Mouse (Mus musculus) neural tube, embryonic 11.5 days (tissue): ENCODE measurements around the gene Srebf2. TPM values are rescaled to one million over a fixed set of nuclear protein-coding genes. Genes with fewer than 3 reads are reported as not detected.
"Not testable (repeated sequence)": the region's sequence is repeated elsewhere in the genome, so short reads cannot be mapped to it uniquely, and the experiment has no call there.

Experiments used
- ATAC-seq: fragments of 200-750 bp; cut with Nextera tagmentation; 2 replicates; pipeline ENCODE4 v1.8.0; 2017; ENCODE audit warnings: moderate number of reproducible peaks, mild to moderate bottlenecking, moderate TSS enrichment, moderate library complexity; ENCODE audit not compliant: insufficient read depth, low FRiP score, low TSS enrichment
- DNase-seq: peaks from one replicate; pipeline ENCODE4 v3.0.0-alpha.2; 2015; ENCODE audit warnings: low spot score
- H3K27ac ChIP-seq: fragments of 300-500 bp; sonication (generic); 2 replicates; pipeline ENCODE4 v1.5.1; 2014; ENCODE audit warnings: low read depth, mild to moderate bottlenecking, low read length
- H3K27me3 ChIP-seq: fragments of 300-500 bp; sonication (generic); 2 replicates; pipeline ENCODE4 v1.6.1; 2014; ENCODE audit warnings: mild to moderate bottlenecking, low read length, mixed read lengths; ENCODE audit not compliant: control insufficient read depth, insufficient read depth
- H3K36me3 ChIP-seq: fragments of 300-500 bp; sonication (generic); 2 replicates; pipeline ENCODE4 v1.6.1; 2014; ENCODE audit warnings: mild to moderate bottlenecking, low read length, moderate library complexity, mixed read lengths; ENCODE audit not compliant: control insufficient read depth, insufficient read depth
- H3K4me1 ChIP-seq: fragments of 300-500 bp; sonication (generic); 2 replicates; pipeline ENCODE4 v1.6.1; 2014; ENCODE audit warnings: low read length, mixed read lengths; ENCODE audit not compliant: control insufficient read depth, insufficient read depth
- H3K4me2 ChIP-seq: fragments of 300-500 bp; sonication (generic); 2 replicates; pipeline ENCODE4 v1.6.1; 2014; ENCODE audit warnings: low read depth, mild to moderate bottlenecking, moderate library complexity
- H3K4me3 ChIP-seq: fragments of 300-500 bp; sonication (generic); 2 replicates; pipeline ENCODE4 v1.5.1; 2014; ENCODE audit warnings: low read depth, low read length
- H3K9ac ChIP-seq: fragments of 300-500 bp; sonication (generic); 2 replicates; pipeline ENCODE4 v1.6.1; 2014; ENCODE audit warnings: mild to moderate bottlenecking, low read length
- H3K9me3 ChIP-seq: fragments of 300-500 bp; sonication (generic); 2 replicates; pipeline ENCODE4 v1.6.1; 2016; ENCODE audit warnings: low read length; ENCODE audit not compliant: control insufficient read depth
- WGBS: fragments of 180-500 bp; shearing (Covaris S2); extraction: QIAGEN DNeasy Blood & Tissue Kit; methylation state at CpG from one replicate; pipeline ENCODE4 v1.1.7; 2014; 5-methylcytosine and 5-hydroxymethylcytosine counted together
- polyA plus RNA-seq: library from polyadenylated mRNA; unstranded; fragments of >200 nt; fragmentation: Nextera tagmentation; extraction: Ambion mirVana; gene quantifications from 2 replicates; pipeline ENCODE4 v1.2.1, GENCODE M21; 2014

Gene Srebf2
- 179 and 195 TPM in 2 replicates for polyA plus RNA-seq

DNA sequence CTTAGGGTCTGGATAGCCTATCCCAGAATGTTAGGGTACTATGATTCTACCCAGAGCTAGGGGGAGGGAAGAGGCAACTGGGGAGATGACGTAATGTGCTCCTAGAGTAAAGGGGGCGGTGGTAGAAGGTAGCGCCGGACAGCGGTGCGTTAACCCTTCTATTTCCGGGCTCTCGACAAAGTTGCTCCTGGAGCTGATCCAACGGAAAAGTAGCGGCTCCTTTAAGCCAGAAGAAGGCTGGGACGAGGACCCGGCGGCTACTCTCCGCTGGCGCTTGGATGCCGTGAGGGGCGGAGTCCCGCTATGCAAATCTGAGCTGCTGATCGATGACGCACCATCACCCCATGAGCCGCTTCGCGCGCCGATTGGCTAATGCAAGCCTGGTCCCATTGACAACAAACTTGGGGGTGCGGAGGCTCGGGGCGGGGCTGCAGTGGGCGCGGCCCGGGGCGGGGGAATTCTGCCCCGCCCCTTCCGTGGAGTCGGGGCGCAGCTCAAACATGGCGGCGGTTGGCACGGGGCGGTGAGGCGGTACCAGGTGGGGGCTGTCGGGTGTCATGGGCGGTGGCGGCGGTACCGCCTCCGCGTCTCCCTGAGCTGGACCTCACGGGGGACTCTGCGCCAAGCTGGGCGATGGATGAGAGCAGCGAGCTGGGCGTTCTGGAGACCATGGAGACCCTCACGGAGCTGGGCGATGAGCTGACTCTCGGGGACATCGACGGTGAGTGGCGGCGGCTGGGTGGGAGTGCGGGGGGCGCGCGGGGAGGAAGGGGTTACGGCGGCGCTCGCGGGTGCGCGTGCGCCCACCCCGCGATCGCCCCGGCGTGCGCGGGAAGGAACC is at the start of gene Srebf2:
Srebf2 (plus strand) TSS at position 412 of the 841 bp plus-strand sequence.
- H3K4me2 ChIP-seq, result peak within 1 kb of the TSS; percentile 76
- no peaks in the 10 kb centered on the region for H3K36me3 ChIP-seq
- H3K27ac ChIP-seq, result peak within 1 kb of the TSS; percentile 94
- WGBS, result under 1% methylated on average over 72 of the region's 79 CpGs
- ATAC-seq (peak; percentile 96), DNase-seq (peak; percentile 100)
- H3K4me3 ChIP-seq, result peak within 1 kb of the TSS; percentile 72
- H3K27me3 ChIP-seq, result no peaks in the 10 kb centered on the region
- peak within 1 kb of the TSS; percentile 90 for H3K9ac ChIP-seq
- no peaks in the 10 kb centered on the region for H3K9me3 ChIP-seq
- peaks cover 19% of the 10 kb centered on the region for H3K4me1 ChIP-seq

- no peak for ATAC-seq
- H3K36me3 ChIP-seq, result no peaks in the 10 kb centered on the region
- H3K9me3 ChIP-seq, result no peaks in the 10 kb centered on the region
- H3K4me1 ChIP-seq, result no peaks in the 10 kb centered on the region
- WGBS, result 15% methylated on average over 8 of the region's 8 CpGs
- DNase-seq, result peak; percentile 62
- no peaks in the 10 kb centered on the region for H3K27me3 ChIP-seq
- no peak overlapping the region for H3K9ac ChIP-seq
- H3K27ac ChIP-seq, result no peak overlapping the region
- H3K4me2 ChIP-seq, result no peak overlapping the region
- H3K4me3 ChIP-seq, result no peak overlapping the region
These were observed 39.9 kb upstream of the Srebf2 start for GRCm38 (mm10) chr15:82106953-82107555.

DNA sequence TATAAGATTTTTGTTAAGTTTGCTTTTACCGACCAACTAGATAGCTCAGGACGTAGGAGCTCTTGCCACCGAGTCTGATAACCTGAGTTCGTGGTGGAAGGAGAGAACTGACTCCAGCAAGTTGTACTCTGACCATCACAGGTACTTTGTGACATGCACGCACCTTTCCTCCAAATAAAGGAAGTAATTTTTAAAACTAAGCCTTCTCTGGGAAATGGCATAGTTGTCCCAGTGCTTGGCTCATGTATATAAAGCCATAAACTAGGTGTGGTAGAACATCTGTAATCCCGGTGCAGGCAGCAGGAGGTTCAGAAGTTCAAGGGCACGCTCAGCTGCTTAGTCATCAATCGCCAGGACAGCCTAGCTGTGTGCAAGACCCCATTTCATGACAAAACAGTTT is 26.4 kb upstream of the Srebf2 start:
- Histone ChIP-seq H3K4me3 (no peak overlapping the region), H3K9ac (no peak overlapping the region), H3K4me2 (no peak overlapping the region), H3K27me3 (no peaks in the 10 kb centered on the region), H3K27ac (no peak overlapping the region), H3K4me1 (no peaks in the 10 kb centered on the region), H3K36me3 (no peaks in the 10 kb centered on the region), H3K9me3 (no peaks in the 10 kb centered on the region)
- DNase-seq, result no peak
- 84% methylated on average over 8 of the region's 8 CpGs for WGBS
- ATAC-seq, result no peak

DNA sequence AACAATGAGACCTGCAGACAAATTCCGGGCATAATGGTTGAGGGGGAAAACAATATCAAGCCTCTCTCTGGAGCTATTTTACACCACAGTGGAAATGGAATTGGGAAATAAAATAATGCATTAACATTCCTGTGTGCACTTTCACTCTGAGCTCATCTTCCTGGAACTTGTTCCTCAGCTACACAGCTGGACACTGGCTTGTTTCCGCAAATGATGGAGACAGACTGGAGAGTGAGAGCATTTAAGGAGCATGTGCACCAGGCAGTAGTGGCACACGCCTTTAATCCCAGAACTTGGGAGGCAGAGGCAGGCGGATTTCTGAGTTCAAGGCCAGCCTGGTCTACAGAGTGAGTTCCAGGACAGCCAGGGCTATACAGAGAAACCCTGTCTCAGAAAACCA is 20.3 kb upstream of the Srebf2 start:
- H3K9ac ChIP-seq, H3K4me3 ChIP-seq, H3K27me3 ChIP-seq, H3K36me3 ChIP-seq, ATAC-seq, H3K27ac ChIP-seq, H3K4me1 ChIP-seq, H3K4me2 ChIP-seq, H3K9me3 ChIP-seq: not testable (repeated sequence)
- 83% methylated on average over 4 of the region's 4 CpGs for WGBS
- DNase-seq, result peak; percentile 9

DNA sequence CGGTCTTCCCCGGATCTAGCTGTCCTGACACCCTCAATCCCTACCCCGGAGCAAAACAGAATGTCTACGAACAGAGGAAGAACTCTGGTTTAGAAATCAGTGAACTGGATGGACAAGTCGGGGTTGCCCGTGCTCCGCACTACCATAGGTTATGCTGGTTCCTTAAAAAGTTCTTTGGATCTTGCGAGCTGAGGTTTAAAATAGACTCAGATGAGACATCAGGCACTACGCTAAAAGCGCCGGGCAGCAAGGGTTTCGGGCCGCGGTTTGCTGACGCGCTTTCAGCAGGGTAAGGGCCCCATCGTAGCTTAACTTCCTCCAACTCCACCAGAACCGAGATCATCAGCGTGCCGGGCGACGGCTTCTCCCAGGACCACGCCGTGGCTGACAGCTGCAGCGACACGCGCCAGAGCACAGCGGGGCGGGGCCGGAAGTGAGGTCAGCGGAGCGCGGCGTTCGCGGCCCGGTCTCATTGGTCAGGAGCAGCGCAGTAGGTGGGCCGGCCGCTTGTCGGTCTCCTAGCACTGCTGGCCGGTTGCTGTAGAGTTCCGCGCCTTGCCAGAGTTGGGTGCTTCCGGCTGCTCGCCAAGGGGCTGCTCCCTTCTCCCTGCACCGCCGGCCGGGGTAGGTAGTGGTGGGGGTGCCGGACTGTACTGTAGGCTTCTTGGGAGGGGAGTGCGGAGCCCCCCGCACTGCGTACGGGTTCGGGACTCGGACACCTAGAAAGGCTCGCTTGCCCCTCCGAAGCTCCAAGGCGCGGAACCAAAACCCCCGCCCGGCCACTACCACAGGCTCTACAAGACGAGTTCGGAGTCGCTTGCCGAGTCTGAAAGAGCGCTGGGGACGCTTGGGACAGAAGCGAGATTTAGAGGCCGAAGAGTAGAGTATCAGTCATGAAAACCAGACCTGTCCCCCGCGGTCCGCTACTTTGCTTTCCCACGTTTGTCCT is 19.3 kb upstream of the Srebf2 start, which contains the start of gene Ccdc134:
Ccdc134 (plus strand) TSS at position 497 of the 949 bp plus-strand sequence.
- WGBS, result 2% methylated on average over 72 of the region's 74 CpGs
- Histone ChIP-seq H3K4me3 (peak within 1 kb of the TSS; percentile 50), H3K27ac (peak within 1 kb of the TSS; percentile 9; the same call in 1 of the 2 replicates)

GRCm38 (mm10) chr15:82128398-82128797 is 18.6 kb upstream of the Srebf2 start:
- Histone ChIP-seq H3K4me3 (peak overlapping the region; percentile 50), H3K36me3 (no peaks in the 10 kb centered on the region), H3K4me1 (peaks cover 6% of the 10 kb centered on the region), H3K9ac (peak overlapping the region; percentile 61), H3K4me2 (peak overlapping the region; percentile 88), H3K9me3 (no peaks in the 10 kb centered on the region), H3K27ac (no peak overlapping the region), H3K27me3 (no peaks in the 10 kb centered on the region)
- peak; percentile 32 for DNase-seq
- ATAC-seq, result no peak
- WGBS, result 5% methylated on average over 5 of the region's 5 CpGs

More for the DNA sequence above, 19.3 kb upstream of the Srebf2 start, which contains the start of gene Ccdc134:
- Histone ChIP-seq H3K9me3 (no peaks in the 10 kb centered on the region), H3K4me2 (peak within 1 kb of the TSS; percentile 88), H3K4me1 (peaks cover 6% of the 10 kb centered on the region), H3K27me3 (no peaks in the 10 kb centered on the region), H3K9ac (peak within 1 kb of the TSS; percentile 61), H3K36me3 (no peaks in the 10 kb centered on the region)
- peak; percentile 99 for ATAC-seq
- DNase-seq, result peak; percentile 96

GRCm38 (mm10) chr15:82130599-82130998 is 16.4 kb upstream of the Srebf2 start:
- peaks cover 6% of the 10 kb centered on the region for H3K4me1 ChIP-seq
- DNase-seq (peak; percentile 8), ATAC-seq (no peak)
- H3K9ac ChIP-seq, result no peak overlapping the region
- no peak overlapping the region for H3K4me2 ChIP-seq
- no peak overlapping the region for H3K27ac ChIP-seq
- no peaks in the 10 kb centered on the region for H3K36me3 ChIP-seq
- no peak overlapping the region for H3K4me3 ChIP-seq
- 69% methylated on average over 7 of the region's 7 CpGs for WGBS
- H3K9me3 ChIP-seq, result no peaks in the 10 kb centered on the region
- no peaks in the 10 kb centered on the region for H3K27me3 ChIP-seq

DNA sequence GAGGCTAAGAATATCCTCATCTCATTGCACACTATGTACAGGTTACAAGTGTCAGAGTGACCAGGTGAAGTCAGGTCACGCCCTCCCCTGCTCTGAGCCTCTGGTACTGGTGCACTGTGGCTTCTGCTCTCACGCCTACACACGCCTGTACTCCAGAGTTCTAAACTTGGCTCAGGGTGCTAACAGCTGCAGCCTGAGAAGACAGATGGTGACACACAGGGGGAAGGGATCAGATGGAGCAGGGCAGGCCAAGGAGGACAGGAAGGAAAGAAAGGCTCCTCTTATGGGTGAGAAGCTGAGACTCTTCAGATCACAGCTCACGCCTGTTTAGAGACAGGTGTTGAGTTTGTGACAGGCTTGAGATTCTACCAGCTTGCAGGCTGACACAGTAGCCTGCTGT is 11.6 kb upstream of the Srebf2 start:
- no peaks in the 10 kb centered on the region for H3K9me3 ChIP-seq
- H3K36me3 ChIP-seq, result no peaks in the 10 kb centered on the region
- no peaks in the 10 kb centered on the region for H3K27me3 ChIP-seq
- 80% methylated on average over 4 of the region's 4 CpGs for WGBS
- peak; percentile 6 for DNase-seq
- ATAC-seq, result no peak
- H3K27ac ChIP-seq, result no peak overlapping the region
- H3K4me1 ChIP-seq, result no peaks in the 10 kb centered on the region
- H3K4me3 ChIP-seq, result no peak overlapping the region
- no peak overlapping the region for H3K9ac ChIP-seq
- no peak overlapping the region for H3K4me2 ChIP-seq
